Mouse (Mus musculus): ENCODE results near the gene Col4a4. TPM values are rescaled to one million over a fixed set of nuclear protein-coding genes. Genes with fewer than 3 reads are reported as not detected.

Col4a4 gene
- total and polyA plus RNA-seq, 2 experiments from 2014 or later = 0.53 to 0.89 TPM

- H3K27ac ChIP-seq (ENCODE audit: low read depth) = no peak overlapping the region
- WGBS = 63% methylated on average over 4 of the region's 4 CpGs
These were observed 100.3 kb downstream of the Col4a4 start for GRCm38 (mm10) chr1:82486371-82486770.

GRCm38 (mm10) chr1:82482371-82482770, 104.3 kb downstream of the Col4a4 start:
- Histone ChIP-seq H3K4me3 (ENCODE audit: low read depth, low read length) (no peak overlapping the region), H3K36me3 (replicated peaks; ENCODE audit: control insufficient read depth, insufficient read depth, low read length) (no peaks in the 10 kb centered on the region), H3K4me1 (ENCODE audit: control insufficient read depth, insufficient read depth) (no peaks in the 10 kb centered on the region), H3K4me2 (ENCODE audit: low read depth, low read length) (no peak overlapping the region), H3K9me3 (replicated peaks; ENCODE audit: control insufficient read depth, low read length) (no peaks in the 10 kb centered on the region), H3K27me3 (ENCODE audit: control insufficient read depth, insufficient read depth, low read length) (no peaks in the 10 kb centered on the region), H3K9ac (replicated peaks; ENCODE audit: low read depth, low read length) (no peak overlapping the region), H3K27ac (ENCODE audit: low read depth) (no peak overlapping the region)
- TF ChIP-seq CTCF (IDR thresholded peaks at IDR 0.05; ENCODE audit: low read depth) = no peak
- TF ChIP-seq EP300 (IDR thresholded peaks at IDR 0.05; ENCODE audit: low read depth) = no peak
- WGBS = 75% methylated on average over 7 of the region's 7 CpGs
- ATAC-seq (ENCODE audit: insufficient read depth, low read depth) (no peak), DNase-seq (ENCODE audit: low spot score) (no peak)

More at GRCm38 (mm10) chr1:82486371-82486770, 100.3 kb downstream of the Col4a4 start:
- Histone ChIP-seq H3K9me3 (replicated peaks; ENCODE audit: control insufficient read depth, low read length) (no peaks in the 10 kb centered on the region), H3K4me2 (ENCODE audit: low read depth, low read length) (no peak overlapping the region), H3K4me3 (ENCODE audit: low read depth, low read length) (no peak overlapping the region), H3K36me3 (replicated peaks; ENCODE audit: control insufficient read depth, insufficient read depth, low read length) (no peaks in the 10 kb centered on the region), H3K9ac (replicated peaks; ENCODE audit: low read depth, low read length) (no peak overlapping the region), H3K4me1 (ENCODE audit: control insufficient read depth, insufficient read depth) (no peaks in the 10 kb centered on the region), H3K27me3 (ENCODE audit: control insufficient read depth, insufficient read depth, low read length) (no peaks in the 10 kb centered on the region)
- TF ChIP-seq EP300 (IDR thresholded peaks at IDR 0.05; ENCODE audit: low read depth) (no peak), CTCF (IDR thresholded peaks at IDR 0.05; ENCODE audit: low read depth) (no peak)
- DNase-seq (ENCODE audit: low spot score) (no peak), ATAC-seq (ENCODE audit: insufficient read depth, low read depth) (no peak)

- WGBS = 65% methylated on average over 12 of the region's 12 CpGs
- H3K36me3 ChIP-seq (replicated peaks; ENCODE audit: control insufficient read depth, insufficient read depth, low read length) = no peaks in the 10 kb centered on the region
- TF ChIP-seq CTCF (IDR thresholded peaks at IDR 0.05; ENCODE audit: low read depth) (no peak), EP300 (IDR thresholded peaks at IDR 0.05; ENCODE audit: low read depth) (no peak)
- no peak overlapping the region for H3K27ac ChIP-seq (ENCODE audit: low read depth)
- H3K4me2 ChIP-seq (ENCODE audit: low read depth, low read length) = no peak overlapping the region
- ATAC-seq (ENCODE audit: insufficient read depth, low read depth) (no peak), DNase-seq (ENCODE audit: low spot score) (no peak)
- H3K4me3 ChIP-seq (ENCODE audit: low read depth, low read length) = no peak overlapping the region
- H3K4me1 ChIP-seq (ENCODE audit: control insufficient read depth, insufficient read depth) = no peaks in the 10 kb centered on the region
- H3K27me3 ChIP-seq (ENCODE audit: control insufficient read depth, insufficient read depth, low read length) = no peaks in the 10 kb centered on the region
- H3K9ac ChIP-seq (replicated peaks; ENCODE audit: low read depth, low read length) = no peak overlapping the region
- H3K9me3 ChIP-seq (replicated peaks; ENCODE audit: control insufficient read depth, low read length) = no peaks in the 10 kb centered on the region
These were observed 106.8 kb downstream of the Col4a4 start for GRCm38 (mm10) chr1:82479696-82480487.

GRCm38 (mm10) chr1:82476746-82477145, 109.9 kb downstream of the Col4a4 start:
- 28% methylated on average over 9 of the region's 9 CpGs for WGBS
- Histone ChIP-seq H3K9me3 (replicated peaks; ENCODE audit: control insufficient read depth, low read length) (no peaks in the 10 kb centered on the region), H3K4me3 (ENCODE audit: low read depth, low read length) (no peak overlapping the region), H3K9ac (replicated peaks; ENCODE audit: low read depth, low read length) (no peak overlapping the region), H3K36me3 (replicated peaks; ENCODE audit: control insufficient read depth, insufficient read depth, low read length) (no peaks in the 10 kb centered on the region), H3K4me1 (ENCODE audit: control insufficient read depth, insufficient read depth) (no peaks in the 10 kb centered on the region), H3K27me3 (ENCODE audit: control insufficient read depth, insufficient read depth, low read length) (no peaks in the 10 kb centered on the region), H3K4me2 (ENCODE audit: low read depth, low read length) (no peak overlapping the region), H3K27ac (ENCODE audit: low read depth) (no peak overlapping the region)
- TF ChIP-seq CTCF (IDR thresholded peaks at IDR 0.05; ENCODE audit: low read depth) (no peak), EP300 (IDR thresholded peaks at IDR 0.05; ENCODE audit: low read depth) (no peak)
- peak; percentile 22 for DNase-seq (ENCODE audit: low spot score)
- peak; percentile 33; the same call in 1 of the 2 replicates for ATAC-seq (ENCODE audit: insufficient read depth, low read depth)

- no peak for ATAC-seq (ENCODE audit: insufficient read depth, low read depth)
- TF ChIP-seq EP300 (IDR thresholded peaks at IDR 0.05; ENCODE audit: low read depth) (no peak), CTCF (IDR thresholded peaks at IDR 0.05; ENCODE audit: low read depth) (peak; percentile 82)
- Histone ChIP-seq H3K27ac (ENCODE audit: low read depth) (no peak overlapping the region), H3K9ac (replicated peaks; ENCODE audit: low read depth, low read length) (no peak overlapping the region), H3K4me1 (ENCODE audit: control insufficient read depth, insufficient read depth) (no peaks in the 10 kb centered on the region), H3K9me3 (replicated peaks; ENCODE audit: control insufficient read depth, low read length) (no peaks in the 10 kb centered on the region), H3K36me3 (replicated peaks; ENCODE audit: control insufficient read depth, insufficient read depth, low read length) (no peaks in the 10 kb centered on the region), H3K4me2 (ENCODE audit: low read depth, low read length) (0 out of 2 replicates have a peak overlapping the region, but pooled peaks have one; percentile 4), H3K4me3 (ENCODE audit: low read depth, low read length) (no peak overlapping the region), H3K27me3 (ENCODE audit: control insufficient read depth, insufficient read depth, low read length) (no peaks in the 10 kb centered on the region)
- 48% methylated on average over 11 of the region's 11 CpGs for WGBS
- peak; percentile 21 for DNase-seq (ENCODE audit: low spot score)
These were observed 110.4 kb downstream of the Col4a4 start for GRCm38 (mm10) chr1:82476256-82476655.

Measured in heart, postnatal 0 days (tissue).